Mouse (Mus musculus): ENCODE data around the gene Krt20.

Krt20 gene

DNA sequence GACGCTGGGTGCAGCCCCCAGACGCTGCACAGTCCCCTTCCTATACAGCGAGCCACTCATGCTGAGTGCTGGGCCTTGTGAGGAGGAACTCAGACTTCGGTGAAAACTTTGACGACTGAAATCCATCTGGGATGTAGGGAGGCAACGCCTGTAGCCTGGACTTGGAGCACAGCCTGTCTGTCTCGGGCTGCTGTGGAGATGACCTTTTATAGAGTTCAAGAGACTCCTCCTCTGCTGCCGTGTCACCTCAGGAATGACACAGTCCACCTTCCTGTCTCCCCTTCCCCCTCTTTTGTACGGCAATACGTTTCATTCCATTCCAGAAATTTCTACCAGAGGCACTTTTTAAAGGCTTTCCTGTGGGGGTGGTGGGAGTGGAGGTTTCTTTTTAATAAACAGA lies at the start of gene Krt20:
Gene Krt20 (minus strand): TSS at position 179 of the 400 bp plus-strand sequence.
- DNase-seq: no peak

DNA sequence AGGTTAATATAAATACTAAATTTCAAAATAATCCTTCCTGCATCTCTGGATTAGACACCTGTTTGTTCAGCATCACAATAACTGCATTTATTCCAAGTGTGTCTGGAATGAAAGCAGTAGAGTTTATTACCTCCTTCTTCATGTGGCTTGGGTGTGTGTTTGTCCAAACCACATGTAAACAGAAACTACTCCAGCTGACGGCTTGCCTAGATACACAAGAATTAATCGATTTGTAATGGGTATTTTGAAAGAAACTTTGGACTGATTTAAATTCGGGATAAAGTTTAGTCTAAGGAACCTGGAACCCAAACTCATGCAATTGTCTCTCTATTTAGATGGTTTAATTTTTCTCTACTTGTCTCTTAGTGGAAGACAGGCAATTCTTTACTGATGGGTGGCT lies 37.0 kb upstream of the Krt20 start:
- DNase-seq: no peak

GRCm38 (mm10) chr11:99473433-99473832 lies 35.5 kb upstream of the Krt20 start:
- no peak for DNase-seq

DNA sequence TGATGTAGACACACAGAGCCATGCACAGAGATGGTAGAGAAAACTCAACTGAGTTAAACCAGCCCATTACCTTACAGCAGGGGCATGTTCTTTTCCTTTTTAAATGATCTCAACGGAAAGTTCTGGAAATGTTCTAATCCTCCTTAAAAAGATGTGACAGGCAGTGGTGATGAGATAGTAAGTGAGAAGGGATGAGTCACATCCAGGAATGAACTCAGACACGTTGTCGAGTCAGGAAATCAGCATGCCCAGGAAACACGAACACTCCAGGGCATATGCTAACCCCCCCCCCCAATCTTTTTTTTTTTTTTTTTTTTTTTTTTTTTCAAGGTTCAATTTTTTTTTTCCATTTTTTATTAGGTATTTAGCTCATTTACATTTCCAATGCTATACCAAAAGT lies 34.5 kb upstream of the Krt20 start:
- no peak for DNase-seq

DNA sequence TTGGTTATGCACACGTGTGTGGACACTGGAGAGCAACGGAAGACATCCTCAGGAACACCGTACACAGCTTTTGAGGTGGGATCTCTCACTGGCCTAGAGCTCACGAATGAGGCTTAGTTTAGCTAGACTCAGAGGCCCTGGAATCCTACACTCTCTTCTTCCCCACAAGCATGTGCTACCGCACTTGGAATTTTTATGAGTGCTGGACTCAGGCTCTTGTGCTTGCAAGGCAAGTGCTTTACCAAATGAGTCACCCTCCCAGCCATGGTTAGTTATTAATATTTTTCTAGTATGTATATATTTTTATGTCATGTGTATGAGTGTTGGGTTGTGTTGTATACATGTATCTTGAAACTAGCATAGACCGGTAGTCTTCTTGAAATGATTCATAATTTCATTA lies 34.0 kb upstream of the Krt20 start:
- no peak for DNase-seq

GRCm38 (mm10) chr11:99469228-99469627 lies 31.3 kb upstream of the Krt20 start:
- no peak for DNase-seq

GRCm38 (mm10) chr11:99468566-99468965 lies 30.6 kb upstream of the Krt20 start:
- no peak for DNase-seq

DNA sequence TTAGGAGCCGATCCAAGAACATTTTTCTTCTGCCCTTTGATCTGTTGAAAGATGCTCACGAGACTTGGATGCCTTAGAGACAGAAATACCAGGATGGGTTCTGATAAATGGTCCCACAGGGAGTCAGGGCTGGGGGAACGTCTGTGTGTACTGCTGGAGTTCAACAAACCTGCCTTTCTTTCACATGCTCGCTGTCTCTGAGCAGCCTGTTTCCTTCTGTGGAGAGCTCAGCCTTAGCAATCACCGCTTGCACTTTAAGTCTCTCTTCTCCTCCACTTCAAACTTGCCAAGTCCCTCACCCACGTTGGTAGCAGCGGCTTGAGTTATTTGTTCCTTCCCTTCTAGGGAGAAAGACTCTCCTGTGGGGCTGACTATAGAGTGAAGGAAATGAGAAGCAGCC lies 28.4 kb upstream of the Krt20 start:
- DNase-seq: no peak

- peak; percentile 67 to 80 for DNase-seq
These were observed 26.9 kb upstream of the Krt20 start for GRCm38 (mm10) chr11:99464836-99465235.

- DNase-seq: peak; percentile 47 to 62
These were observed 25.2 kb upstream of the Krt20 start for GRCm38 (mm10) chr11:99463155-99463554.

DNA sequence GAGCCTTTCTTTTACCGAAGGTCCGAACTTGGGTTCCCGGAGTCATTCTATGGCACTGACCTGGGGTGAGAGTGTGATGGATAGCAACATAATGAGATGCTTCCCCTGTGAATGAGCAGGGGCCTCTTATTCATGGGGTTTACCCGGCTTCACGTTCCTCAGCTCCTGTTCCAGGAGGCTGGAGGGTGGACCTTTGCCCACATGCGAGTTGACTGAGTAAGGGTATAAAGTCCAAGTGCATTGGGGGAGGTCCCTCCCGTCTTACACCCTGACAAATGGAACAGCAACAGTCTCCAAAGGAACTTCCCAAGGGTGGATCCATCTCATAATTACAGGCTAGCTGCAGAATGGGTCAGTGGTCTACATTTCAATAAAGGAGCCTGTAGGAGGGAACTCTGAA lies 23.8 kb upstream of the Krt20 start:
- DNase-seq: no peak

DNA sequence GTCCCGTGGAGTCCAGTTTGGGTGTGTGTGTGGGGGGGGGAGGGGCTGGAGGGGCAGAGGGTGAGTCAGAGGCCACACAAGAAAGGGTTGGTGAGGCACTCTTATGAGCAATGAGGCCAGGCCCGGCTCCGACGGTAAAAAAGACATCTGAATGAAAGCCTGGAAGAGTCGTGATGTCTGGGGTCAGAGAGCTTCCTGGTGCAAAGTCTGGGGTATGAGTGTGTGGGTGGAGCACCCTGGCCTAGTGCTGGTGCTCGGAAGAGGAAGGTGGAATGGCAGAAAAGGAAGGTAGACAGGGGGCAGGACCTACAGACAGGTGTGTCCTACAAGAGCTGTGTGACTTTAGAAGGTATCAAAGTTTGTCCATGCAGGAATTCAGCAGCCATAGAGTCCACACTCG lies 20.9 kb upstream of the Krt20 start:
- DNase-seq: no peak

DNA sequence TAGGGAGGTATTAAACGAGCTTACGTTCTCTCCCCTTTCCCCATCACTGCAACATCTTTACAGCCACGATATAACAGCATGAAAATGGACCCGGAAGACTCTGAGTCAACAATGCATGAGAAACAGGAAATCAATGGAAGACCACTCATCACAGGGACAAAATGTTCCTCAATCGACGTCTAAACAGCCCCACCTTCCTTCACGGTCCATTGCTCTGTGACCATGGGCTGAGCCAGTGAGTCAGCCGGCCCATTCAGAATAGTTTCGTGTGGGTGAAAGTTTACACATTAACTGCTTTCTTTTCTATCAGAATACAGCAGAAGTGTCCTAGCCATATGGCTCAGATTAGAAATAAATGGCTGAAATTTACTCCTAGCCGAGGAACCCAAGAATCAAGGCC lies 16.8 kb upstream of the Krt20 start:
- no peak for DNase-seq

DNA sequence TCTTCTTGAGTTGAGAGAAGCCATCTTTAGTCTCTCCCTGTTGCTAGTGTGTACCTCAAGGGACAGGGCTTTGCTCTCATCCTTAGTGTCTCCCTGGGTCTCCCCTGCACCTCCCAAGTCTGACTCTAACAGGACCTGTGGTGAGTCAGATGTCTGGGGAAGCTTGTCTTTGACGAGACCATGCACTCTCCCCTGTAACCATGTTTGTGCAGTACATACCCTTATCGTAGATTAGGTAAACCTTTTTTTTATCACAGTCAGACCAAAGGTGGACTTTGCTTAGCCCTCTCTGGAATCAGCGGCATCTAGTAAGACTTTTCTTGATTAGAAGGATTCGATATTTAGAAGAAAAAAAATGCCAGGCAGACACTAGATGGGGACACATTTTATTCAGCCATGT lies 16.1 kb upstream of the Krt20 start:
- DNase-seq: no peak

GRCm38 (mm10) chr11:99448769-99449168 lies 10.8 kb upstream of the Krt20 start:
- DNase-seq: no peak

DNA sequence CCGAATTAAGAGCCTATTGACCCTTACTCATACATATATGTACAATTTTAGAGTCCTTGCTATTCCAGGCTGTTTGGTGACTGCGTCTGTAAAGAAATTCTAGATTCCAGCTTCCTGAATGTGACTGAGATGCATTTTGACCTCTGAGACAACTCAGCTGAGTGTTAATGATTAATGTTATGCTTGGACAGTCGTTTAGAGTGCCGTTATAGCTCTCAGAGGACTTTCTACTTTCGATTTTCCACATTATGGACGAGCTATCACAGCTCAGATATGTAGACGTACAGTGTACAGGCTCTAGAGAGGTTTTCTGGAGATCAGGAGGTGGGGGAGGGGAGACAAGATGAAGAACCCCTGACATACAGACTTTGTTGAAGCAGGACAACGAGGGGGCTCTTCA lies 3.3 kb upstream of the Krt20 start:
- DNase-seq: no peak

DNA sequence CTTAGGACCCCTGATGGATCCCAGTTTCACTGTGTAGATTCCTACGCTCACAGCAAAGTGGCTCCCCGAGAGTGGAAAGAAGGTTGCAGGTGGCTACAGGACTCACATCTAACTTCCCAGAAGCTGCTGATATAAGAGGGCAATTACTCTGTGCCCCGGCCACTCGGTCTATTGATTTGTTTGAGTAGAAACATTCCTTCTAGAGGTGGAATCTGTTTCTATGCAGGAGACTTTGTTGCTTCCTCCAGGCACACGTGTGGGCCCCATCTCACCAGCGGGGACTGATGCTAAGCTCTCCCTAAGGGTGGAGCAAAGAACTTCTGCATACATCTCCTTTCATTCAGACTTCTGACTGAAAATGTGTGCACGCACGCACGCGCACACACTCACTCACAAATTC lies 1.5 kb upstream of the Krt20 start:
- no peak for DNase-seq

- no peak for DNase-seq
These were observed 1.3 kb downstream of the Krt20 start for GRCm38 (mm10) chr11:99436625-99437024.

DNA sequence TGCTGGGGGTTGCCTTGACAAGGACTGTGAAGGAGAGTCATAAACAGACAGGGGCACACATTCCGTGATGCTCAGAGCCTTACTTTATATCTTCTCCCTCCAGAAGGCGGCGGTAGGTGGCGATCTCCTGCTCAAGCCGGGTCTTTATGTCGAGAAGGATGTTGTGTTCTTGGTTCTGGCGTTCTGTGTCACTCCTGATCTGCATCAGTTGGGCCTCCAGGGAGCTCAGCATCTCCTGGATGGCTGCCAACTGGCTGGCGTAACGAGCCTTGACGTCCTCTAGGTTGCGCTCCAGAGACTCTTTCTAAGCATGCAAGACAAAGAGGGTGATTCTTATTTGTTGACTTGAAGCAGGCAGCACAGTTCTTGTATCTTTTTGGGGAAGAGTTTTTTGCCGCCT lies 7.3 kb downstream of the Krt20 start:
- peak; percentile 8 to 11 for DNase-seq

DNA sequence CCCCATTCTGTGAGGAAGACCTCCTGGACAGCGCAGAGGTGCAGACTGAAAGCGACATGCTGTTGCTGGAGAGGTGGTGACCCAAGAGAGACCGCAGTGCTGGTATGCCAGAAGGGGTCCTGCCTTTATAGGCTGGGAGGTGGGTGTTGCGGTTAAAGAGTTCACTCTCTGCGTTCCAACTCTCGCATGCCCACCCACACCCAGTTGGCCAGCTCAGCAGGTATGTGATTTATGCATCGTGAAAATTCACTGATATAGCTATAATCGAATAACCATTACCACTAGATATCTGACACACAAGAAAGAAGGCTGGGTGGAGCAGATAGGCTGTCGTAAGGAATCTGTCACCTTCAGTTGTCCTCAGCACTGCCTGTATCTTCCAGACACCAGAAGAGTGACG lies 15.8 kb downstream of the Krt20 start, which contains the start of gene Krt12:
Gene Krt12 (minus strand): TSS at position 101 of the 400 bp plus-strand sequence.
- DNase-seq: no peak

GRCm38 (mm10) chr11:99420586-99420985 lies 17.4 kb downstream of the Krt20 start:
- DNase-seq: no peak

DNA sequence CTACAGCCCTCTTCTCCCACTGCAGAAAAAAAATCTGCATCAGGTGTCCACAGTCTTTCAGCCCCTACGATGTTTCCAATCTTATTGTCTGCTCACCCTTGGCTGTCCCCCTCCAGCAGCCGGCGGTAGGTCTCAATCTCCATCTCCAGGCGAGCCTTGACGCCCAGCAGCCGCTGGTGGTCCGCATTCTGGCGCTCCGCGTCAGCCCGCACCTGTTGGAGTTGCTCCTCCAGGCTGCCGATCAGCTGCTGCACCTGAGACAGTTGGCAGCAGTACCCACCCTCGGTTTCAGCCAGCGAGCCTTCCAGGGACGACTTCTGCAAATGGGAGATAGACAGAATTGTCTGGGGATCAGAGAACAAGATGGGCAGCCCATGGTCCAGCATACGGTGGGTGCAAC lies 20.1 kb downstream of the Krt20 start:
- DNase-seq: no peak

DNA sequence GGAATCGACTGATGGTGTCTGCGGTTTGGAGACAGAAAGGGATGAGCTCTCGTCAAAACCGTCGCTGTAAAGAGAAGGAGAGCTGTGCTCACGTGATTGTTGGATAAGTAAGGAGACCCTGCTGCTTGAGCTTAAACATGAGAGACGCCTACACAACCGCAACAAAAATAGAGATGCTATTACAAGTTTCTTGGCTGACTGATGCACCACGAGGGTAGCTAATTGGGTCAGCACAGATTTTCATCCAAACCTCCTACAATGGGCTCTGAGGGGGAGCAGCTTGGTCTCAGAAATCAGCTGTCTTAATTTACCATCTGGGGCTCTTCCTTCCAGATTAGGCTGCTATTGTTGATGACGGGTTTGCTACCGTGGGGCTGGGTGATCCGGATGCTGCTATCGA lies 21.0 kb downstream of the Krt20 start:
- no peak for DNase-seq

DNA sequence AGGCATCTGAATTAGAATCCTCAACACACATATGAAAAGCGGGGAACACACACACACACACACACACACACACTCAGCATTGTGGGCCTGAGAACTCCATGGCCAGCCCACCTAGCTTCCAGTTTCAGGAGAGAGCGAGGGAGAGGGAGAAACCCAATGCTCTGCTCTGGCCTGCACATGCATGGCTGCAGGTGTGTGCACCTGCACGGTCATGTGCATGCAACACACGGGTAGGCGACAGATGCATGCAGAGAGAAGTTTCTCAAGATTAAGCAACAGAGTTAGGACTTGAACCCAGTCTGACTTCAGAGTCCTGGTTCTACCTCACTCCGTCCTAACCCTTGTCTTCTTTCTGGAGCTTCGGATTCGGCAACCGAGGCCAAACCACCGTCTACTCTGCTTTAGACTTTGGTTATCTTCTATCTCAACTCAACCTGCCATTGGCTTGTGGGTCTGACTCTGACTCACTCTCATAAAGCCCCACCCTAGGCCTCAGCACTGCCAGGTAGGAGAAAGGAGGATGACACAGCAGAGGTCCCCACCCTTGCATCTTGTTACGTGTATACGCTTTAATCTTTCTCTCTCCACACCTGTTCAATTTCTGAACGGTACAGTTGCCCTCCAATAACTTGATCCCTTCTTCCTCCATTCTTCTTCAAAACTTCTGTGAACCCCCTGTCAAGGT lies 23.3 kb downstream of the Krt20 start:
- no peak for DNase-seq

GRCm38 (mm10) chr11:99413247-99413646 lies 24.7 kb downstream of the Krt20 start:
- peak in 1 of 2 experiments; percentile 11 for DNase-seq
